Mouse (Mus musculus) limb, embryonic 15.5 days (tissue): ENCODE results near the gene Nell1. TPM values are rescaled to one million over a fixed set of nuclear protein-coding genes. Genes with fewer than 3 reads are reported as not detected.

Experiments
- ATAC-seq: fragments of 200-750 bp; cut with Nextera tagmentation; 2 replicates; pipeline ENCODE4 v1.8.0; 2017; ENCODE audit warnings: low read depth, moderate TSS enrichment; ENCODE audit not compliant: insufficient number of reproducible peaks, low FRiP score, low TSS enrichment
- H3K27ac ChIP-seq: fragments of 300-500 bp; sonication (generic); 2 replicates; pipeline ENCODE4 v1.5.1; 2015; ENCODE audit warnings: moderate library complexity, mild to moderate bottlenecking, inconsistent platforms
- H3K27me3 ChIP-seq: fragments of 300-500 bp; sonication (generic); 2 replicates; pipeline ENCODE4 v1.6.1; 2015; ENCODE audit warnings: inconsistent platforms
- H3K36me3 ChIP-seq: fragments of 300-500 bp; sonication (generic); 2 replicates; pipeline ENCODE4 v1.6.1; 2015; ENCODE audit warnings: inconsistent platforms
- H3K4me1 ChIP-seq: fragments of 300-500 bp; sonication (generic); 2 replicates; pipeline ENCODE4 v1.6.1; 2015; ENCODE audit warnings: inconsistent platforms
- H3K4me2 ChIP-seq: fragments of 300-500 bp; sonication (generic); 2 replicates; pipeline ENCODE4 v1.6.1; 2015; ENCODE audit warnings: mild to moderate bottlenecking, inconsistent platforms
- H3K4me3 ChIP-seq: fragments of 300-500 bp; sonication (generic); 2 replicates; pipeline ENCODE4 v1.5.1; 2015; ENCODE audit warnings: mild to moderate bottlenecking, inconsistent platforms
- H3K9ac ChIP-seq: fragments of 300-500 bp; sonication (generic); 2 replicates; pipeline ENCODE4 v1.6.1; 2015; ENCODE audit warnings: inconsistent platforms
- H3K9me3 ChIP-seq: fragments of 300-500 bp; sonication (generic); 2 replicates; pipeline ENCODE4 v1.6.1; 2016; ENCODE audit warnings: inconsistent platforms
- WGBS: fragments of 180-500 bp; shearing (Covaris S2); methylation state at CpG from one replicate; pipeline ENCODE4 v1.1.7; 2015; 5-methylcytosine and 5-hydroxymethylcytosine counted together
- polyA plus RNA-seq: library from polyadenylated mRNA; unstranded; fragments of >200 nt; fragmentation: Nextera tagmentation; extraction: Ambion mirVana; gene quantifications from 2 replicates; pipeline ENCODE4 v1.2.1, GENCODE M21; 2015

Nell1 gene
- polyA plus RNA-seq, 1 experiment from 2014 or later = 3.8 TPM

- 78% methylated on average over 2 of the region's 2 CpGs for WGBS
- Histone ChIP-seq H3K4me2 (no peak overlapping the region), H3K4me1 (no peaks in the 10 kb centered on the region), H3K4me3 (no peak overlapping the region), H3K9ac (no peak overlapping the region), H3K27me3 (no peaks in the 10 kb centered on the region), H3K36me3 (no peaks in the 10 kb centered on the region), H3K27ac (no peak overlapping the region), H3K9me3 (no peaks in the 10 kb centered on the region)
- ATAC-seq = no peak
Measured at GRCm38 (mm10) chr7:50633147-50633546, 658.5 kb downstream of the Nell1 start.

- WGBS = 62% methylated on average over 4 of the region's 4 CpGs
- H3K4me2 ChIP-seq = no peak overlapping the region
Measured at GRCm38 (mm10) chr7:50672266-50672665, 697.6 kb downstream of the Nell1 start.

DNA sequence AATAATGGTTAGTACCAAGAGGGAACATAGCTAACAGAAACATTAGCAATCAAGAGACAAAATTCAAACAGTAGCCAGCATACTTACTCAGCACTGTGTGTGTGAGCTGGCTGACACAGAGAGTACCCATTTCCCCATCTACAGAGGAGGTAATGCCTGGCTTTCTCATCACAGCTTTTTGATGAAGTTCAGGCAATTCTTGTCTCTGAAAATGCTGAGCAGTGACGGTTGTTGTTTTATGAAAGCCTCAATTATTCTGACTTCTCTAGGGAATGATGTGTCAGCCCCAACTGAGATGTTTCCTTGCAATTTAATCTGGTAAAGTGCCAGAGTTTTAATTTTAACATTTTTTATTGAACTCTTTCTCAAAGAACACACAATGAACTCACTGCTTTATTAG is 700.8 kb downstream of the Nell1 start:
- Histone ChIP-seq H3K9ac (no peak overlapping the region), H3K9me3 (no peaks in the 10 kb centered on the region), H3K36me3 (no peaks in the 10 kb centered on the region), H3K27me3 (no peaks in the 10 kb centered on the region), H3K4me3 (no peak overlapping the region), H3K27ac (no peak overlapping the region), H3K4me1 (no peaks in the 10 kb centered on the region), H3K4me2 (no peak overlapping the region)
- WGBS = 58% methylated on average over 1 of the region's 1 CpGs
- ATAC-seq = no peak

More at GRCm38 (mm10) chr7:50672266-50672665, 697.6 kb downstream of the Nell1 start:
- no peak for ATAC-seq
- no peak overlapping the region for H3K27ac ChIP-seq
- no peaks in the 10 kb centered on the region for H3K4me1 ChIP-seq
- H3K9me3 ChIP-seq = no peaks in the 10 kb centered on the region
- H3K4me3 ChIP-seq = no peak overlapping the region
- H3K9ac ChIP-seq = no peak overlapping the region
- H3K27me3 ChIP-seq = no peaks in the 10 kb centered on the region
- H3K36me3 ChIP-seq = no peaks in the 10 kb centered on the region

- Histone ChIP-seq H3K36me3 (no peaks in the 10 kb centered on the region), H3K27ac (no peak overlapping the region), H3K9me3 (no peaks in the 10 kb centered on the region), H3K4me3 (no peak overlapping the region), H3K27me3 (no peaks in the 10 kb centered on the region), H3K4me1 (no peaks in the 10 kb centered on the region), H3K9ac (no peak overlapping the region), H3K4me2 (no peak overlapping the region)
- ATAC-seq = no peak
- 61% methylated on average over 1 of the region's 1 CpGs for WGBS
Measured at GRCm38 (mm10) chr7:50677511-50677910, 702.8 kb downstream of the Nell1 start.

GRCm38 (mm10) chr7:50686337-50686736 is 711.7 kb downstream of the Nell1 start:
- Histone ChIP-seq H3K9me3 (no peaks in the 10 kb centered on the region), H3K4me1 (no peaks in the 10 kb centered on the region), H3K9ac (no peak overlapping the region), H3K4me2 (no peak overlapping the region), H3K27ac (no peak overlapping the region), H3K36me3 (no peaks in the 10 kb centered on the region), H3K4me3 (no peak overlapping the region), H3K27me3 (no peaks in the 10 kb centered on the region)
- no peak for ATAC-seq
- WGBS = 83% methylated on average over 5 of the region's 5 CpGs

GRCm38 (mm10) chr7:50725166-50725565 is 750.5 kb downstream of the Nell1 start:
- Histone ChIP-seq H3K36me3 (no peaks in the 10 kb centered on the region), H3K4me3 (no peak overlapping the region), H3K4me2 (no peak overlapping the region), H3K9me3 (no peaks in the 10 kb centered on the region), H3K9ac (no peak overlapping the region), H3K27me3 (no peaks in the 10 kb centered on the region), H3K4me1 (no peaks in the 10 kb centered on the region), H3K27ac (no peak overlapping the region)
- WGBS = 74% methylated on average over 3 of the region's 3 CpGs
- no peak for ATAC-seq

DNA sequence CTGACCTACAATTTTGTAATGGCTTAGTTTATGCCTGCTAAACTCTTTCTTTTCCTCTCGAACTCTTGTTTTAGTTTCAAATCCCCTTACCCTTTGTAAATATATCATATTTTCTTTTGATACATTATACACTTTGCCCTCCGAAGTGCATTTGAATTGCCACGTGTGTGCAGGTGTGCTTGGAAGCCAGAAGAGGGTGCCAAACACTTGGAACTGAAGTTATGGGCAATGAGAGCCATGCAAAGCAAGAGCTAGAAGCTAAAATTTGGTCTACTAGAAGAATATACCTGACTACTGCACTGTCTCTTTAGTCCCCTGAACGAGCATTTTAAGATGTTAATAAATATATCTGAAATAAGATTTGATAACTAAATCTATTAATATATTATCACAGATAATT is 756.3 kb downstream of the Nell1 start:
- no peak for ATAC-seq

GRCm38 (mm10) chr7:50755516-50755915 is 780.9 kb downstream of the Nell1 start:
- Histone ChIP-seq H3K36me3 (no peaks in the 10 kb centered on the region), H3K4me3 (no peak overlapping the region), H3K4me1 (no peaks in the 10 kb centered on the region), H3K9ac (no peak overlapping the region), H3K27me3 (no peaks in the 10 kb centered on the region), H3K9me3 (no peaks in the 10 kb centered on the region), H3K27ac (no peak overlapping the region), H3K4me2 (no peak overlapping the region)
- 86% methylated on average over 3 of the region's 3 CpGs for WGBS
- no peak for ATAC-seq

More for the DNA sequence above, 756.3 kb downstream of the Nell1 start:
- no peaks in the 10 kb centered on the region for H3K9me3 ChIP-seq
- no peak overlapping the region for H3K9ac ChIP-seq
- H3K27ac ChIP-seq = no peak overlapping the region
- H3K36me3 ChIP-seq = no peaks in the 10 kb centered on the region
- H3K27me3 ChIP-seq = no peaks in the 10 kb centered on the region
- H3K4me3 ChIP-seq = no peak overlapping the region
- WGBS = 57% methylated on average over 4 of the region's 4 CpGs
- no peaks in the 10 kb centered on the region for H3K4me1 ChIP-seq
- no peak overlapping the region for H3K4me2 ChIP-seq

GRCm38 (mm10) chr7:50756409-50756808 is 781.7 kb downstream of the Nell1 start:
- Histone ChIP-seq H3K4me1 (no peaks in the 10 kb centered on the region), H3K4me3 (no peak overlapping the region), H3K27me3 (no peaks in the 10 kb centered on the region), H3K4me2 (no peak overlapping the region), H3K9me3 (no peaks in the 10 kb centered on the region), H3K27ac (no peak overlapping the region), H3K36me3 (no peaks in the 10 kb centered on the region), H3K9ac (no peak overlapping the region)
- ATAC-seq = no peak
- WGBS = 73% methylated on average over 5 of the region's 5 CpGs

DNA sequence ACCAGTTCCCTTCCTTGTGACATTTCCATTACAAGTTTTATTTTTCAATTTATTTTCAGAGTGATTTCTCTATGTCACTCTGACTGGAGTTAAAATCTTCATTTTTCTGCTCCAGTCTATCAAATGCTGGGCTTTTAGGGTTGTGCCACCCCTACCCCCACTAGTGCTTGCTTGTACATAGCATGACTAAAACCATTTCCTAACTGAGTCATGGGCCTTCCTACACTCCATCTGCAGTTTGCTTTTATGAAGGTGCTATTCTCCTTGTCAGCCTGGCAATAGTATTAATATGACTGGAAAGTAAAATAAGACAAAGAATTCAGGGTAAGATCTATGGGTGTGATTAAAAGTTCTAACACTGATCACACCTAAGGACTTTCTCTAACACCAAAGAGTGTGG is 798.9 kb downstream of the Nell1 start:
- H3K9ac ChIP-seq = no peak overlapping the region
- H3K9me3 ChIP-seq = no peaks in the 10 kb centered on the region
- H3K36me3 ChIP-seq = no peaks in the 10 kb centered on the region
- no peak for ATAC-seq
- no peaks in the 10 kb centered on the region for H3K27me3 ChIP-seq
- no peak overlapping the region for H3K27ac ChIP-seq
- no peak overlapping the region for H3K4me3 ChIP-seq
- no peak overlapping the region for H3K4me2 ChIP-seq
- no peaks in the 10 kb centered on the region for H3K4me1 ChIP-seq

DNA sequence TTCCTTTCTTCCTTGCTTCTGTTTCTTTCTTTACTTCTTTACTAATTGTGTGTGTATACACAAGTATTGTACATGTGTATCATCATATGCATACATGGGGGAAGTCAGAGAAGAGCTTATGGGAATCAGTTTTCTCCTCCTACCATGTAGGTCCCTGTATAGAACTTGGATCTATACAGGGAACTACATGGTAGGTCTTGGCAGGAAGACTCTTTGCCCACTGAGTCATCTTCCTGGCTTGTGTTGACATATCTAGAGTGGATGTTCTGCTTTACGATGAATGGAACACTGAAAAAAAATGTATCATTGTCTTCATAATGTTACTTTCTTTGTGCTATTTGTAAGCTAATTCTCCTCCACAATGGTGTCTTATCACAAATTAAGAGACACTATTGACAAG is 806.4 kb downstream of the Nell1 start:
- Histone ChIP-seq H3K9me3 (no peaks in the 10 kb centered on the region), H3K27me3 (no peaks in the 10 kb centered on the region), H3K36me3 (no peaks in the 10 kb centered on the region), H3K4me2 (no peak overlapping the region), H3K27ac (no peak overlapping the region), H3K4me1 (no peaks in the 10 kb centered on the region), H3K4me3 (no peak overlapping the region), H3K9ac (no peak overlapping the region)
- ATAC-seq = no peak
- WGBS = 84% methylated on average over 1 of the region's 1 CpGs

- Histone ChIP-seq H3K9ac (no peak overlapping the region), H3K9me3 (no peaks in the 10 kb centered on the region), H3K27me3 (no peaks in the 10 kb centered on the region), H3K4me1 (no peaks in the 10 kb centered on the region), H3K4me3 (no peak overlapping the region), H3K4me2 (no peak overlapping the region), H3K36me3 (no peaks in the 10 kb centered on the region), H3K27ac (no peak overlapping the region)
- WGBS = 65% methylated on average over 1 of the region's 1 CpGs
- ATAC-seq = no peak
Measured at GRCm38 (mm10) chr7:50783652-50784051, 809.0 kb downstream of the Nell1 start.

GRCm38 (mm10) chr7:50826180-50826579 is 851.5 kb downstream of the Nell1 start:
- no peaks in the 10 kb centered on the region for H3K36me3 ChIP-seq
- no peak for ATAC-seq
- H3K27ac ChIP-seq = no peak overlapping the region
- no peaks in the 10 kb centered on the region for H3K9me3 ChIP-seq
- no peak overlapping the region for H3K4me3 ChIP-seq
- H3K9ac ChIP-seq = no peak overlapping the region
- H3K4me1 ChIP-seq = no peaks in the 10 kb centered on the region
- no peak overlapping the region for H3K4me2 ChIP-seq
- H3K27me3 ChIP-seq = no peaks in the 10 kb centered on the region
- WGBS = 43% methylated on average over 7 of the region's 7 CpGs
